Mouse (Mus musculus) naive thymus-derived CD4-positive, alpha-beta T cell, adult 2 months (primary cell): ENCODE measurements around the gene Frmpd1.

Experiments
- DNase-seq: peaks from one replicate; pipeline ENCODE4 v3.0.0-alpha.2; 2011; ENCODE audit warnings: low read depth

The Frmpd1 gene

DNA sequence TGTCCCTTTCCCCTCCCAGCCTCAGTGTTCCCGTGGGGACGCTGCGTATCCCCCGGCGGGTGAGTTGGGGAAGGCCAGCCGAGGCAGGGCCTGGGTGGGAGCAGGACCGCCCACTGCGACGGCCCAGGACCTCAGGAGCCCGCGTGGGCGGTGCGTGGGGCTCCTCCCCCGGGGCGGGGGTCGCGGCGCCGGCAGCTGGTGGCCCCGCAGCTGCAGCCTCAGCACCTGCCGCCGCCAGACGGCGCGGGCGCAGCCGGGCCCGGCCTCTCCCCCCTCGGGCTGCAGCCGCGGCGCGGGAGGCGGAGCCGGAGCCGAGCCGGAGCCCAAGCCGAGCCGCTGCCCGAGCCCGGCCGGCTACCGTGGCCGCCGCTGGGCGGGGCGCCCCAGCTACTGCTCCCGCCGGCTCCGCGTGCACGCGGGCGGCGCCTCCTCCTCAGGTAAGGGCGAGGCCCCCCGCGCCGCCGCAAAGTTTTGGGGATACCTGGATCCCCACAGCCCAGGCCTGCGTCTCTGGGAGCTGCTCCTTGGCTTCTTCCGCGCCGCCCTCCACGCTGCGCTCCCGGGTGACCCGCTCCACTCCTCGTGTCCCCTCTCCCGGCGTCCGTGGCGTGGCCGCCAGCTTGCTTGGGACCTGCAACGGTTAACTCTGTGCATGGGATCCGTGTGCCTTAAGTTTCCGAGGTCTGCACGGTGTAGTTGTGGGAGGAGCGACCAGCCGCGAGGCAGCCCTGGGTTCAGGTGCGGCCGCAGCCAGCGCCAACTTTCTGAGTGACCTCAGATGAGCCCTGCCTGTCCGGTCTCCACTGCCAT lies at the start of gene Frmpd1:
Gene Frmpd1 (plus strand): TSS at position 355 of the 810 bp plus-strand sequence.
- DNase-seq, result no peak

DNA sequence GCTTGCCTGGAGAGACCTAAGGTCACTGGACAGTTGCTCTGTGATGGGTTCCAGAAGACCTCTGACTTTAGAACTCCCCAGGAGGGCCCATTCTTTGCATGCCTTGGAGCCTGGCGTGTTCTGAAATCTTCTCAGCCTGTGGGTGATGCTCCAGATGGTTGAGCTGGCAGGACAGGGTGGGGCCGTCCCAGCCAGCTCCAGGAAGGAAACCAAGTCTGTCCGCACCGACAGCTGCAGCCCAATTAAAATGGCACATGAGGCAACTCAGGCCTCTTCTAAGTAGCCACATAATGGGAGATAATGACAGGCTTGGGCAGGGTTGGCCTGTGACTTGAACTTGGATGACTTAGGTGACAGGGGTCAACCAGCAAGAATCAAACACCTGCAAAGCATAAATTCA lies 47.0 kb upstream of the Frmpd1 start:
- DNase-seq, result no peak

DNA sequence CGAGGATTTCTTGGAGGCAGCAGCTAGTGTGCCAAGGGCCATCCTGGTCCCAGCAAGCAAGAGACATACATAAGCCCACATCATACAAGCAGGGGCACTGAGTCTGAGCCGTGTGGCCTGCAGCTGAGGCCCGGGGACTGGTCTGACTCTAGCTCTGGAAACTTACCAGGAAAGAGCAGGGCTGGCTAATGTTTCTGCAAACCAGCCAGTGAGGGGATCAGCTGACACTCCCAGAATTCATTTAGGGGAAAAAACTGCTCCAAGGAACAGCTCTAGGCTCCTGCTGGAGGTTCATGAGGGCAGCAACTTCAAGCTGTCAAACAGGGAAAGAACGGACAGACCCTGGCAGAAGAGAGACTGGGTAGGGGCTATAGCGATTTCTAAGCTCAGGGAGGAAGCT lies 42.8 kb upstream of the Frmpd1 start:
- DNase-seq, result no peak

DNA sequence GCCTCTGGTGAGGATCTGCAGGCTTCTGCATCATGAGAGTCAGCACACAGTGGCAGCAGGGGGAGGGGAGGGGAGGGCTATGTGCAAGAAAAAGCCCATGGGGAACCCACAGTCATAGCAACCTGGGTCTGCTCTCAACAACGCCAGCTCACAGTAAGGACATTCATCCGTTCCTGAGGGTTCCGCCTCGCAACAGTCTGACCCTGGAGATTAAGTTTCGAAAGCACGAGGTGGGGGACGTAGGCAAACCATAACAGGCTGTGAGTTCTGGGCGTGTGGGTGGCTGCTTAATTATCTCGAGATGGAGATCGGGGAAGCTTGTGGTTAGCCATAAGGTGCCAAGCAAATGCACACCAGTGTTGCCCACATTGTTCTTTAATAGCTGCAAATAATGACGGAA lies 42.3 kb upstream of the Frmpd1 start:
- no peak for DNase-seq

DNA sequence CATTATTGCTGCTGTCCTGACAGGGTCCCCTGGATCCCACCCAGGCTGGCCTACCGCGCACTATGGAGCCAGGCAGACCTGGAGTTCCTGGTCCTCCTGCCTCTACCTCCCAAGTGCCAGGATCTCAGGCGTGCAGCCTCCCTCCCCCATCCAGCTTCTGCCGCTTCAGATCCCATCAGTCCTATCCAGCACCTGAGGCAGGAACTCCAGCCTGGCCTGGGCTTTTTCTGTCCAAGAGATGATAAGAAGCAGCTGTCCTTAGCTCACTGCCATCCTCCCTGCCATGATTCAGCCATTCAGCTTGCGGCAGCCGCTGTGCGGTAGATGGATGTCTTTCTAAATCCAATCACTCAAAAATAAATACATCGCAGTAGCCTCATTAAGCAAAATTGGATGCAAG lies 41.7 kb upstream of the Frmpd1 start:
- no peak for DNase-seq

DNA sequence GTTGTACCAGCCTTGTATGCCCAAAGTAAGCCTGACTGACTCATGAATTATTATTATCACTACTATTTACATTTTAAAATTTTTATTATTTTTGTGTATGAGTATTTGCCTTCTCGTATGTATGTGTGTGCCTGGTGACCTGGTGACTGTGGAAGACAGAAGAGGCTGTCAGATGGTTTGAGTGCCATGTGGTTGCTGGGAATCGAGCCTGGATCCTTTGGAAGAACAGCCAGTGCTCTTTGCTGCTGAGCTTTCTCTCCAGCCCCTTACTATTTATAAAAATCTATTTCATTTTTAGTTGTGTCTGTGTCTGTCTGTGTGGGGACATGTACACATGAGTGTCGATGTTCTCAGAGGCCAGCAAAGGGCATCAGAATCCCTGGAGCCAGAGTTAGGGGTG lies 28.2 kb upstream of the Frmpd1 start:
- no peak for DNase-seq

DNA sequence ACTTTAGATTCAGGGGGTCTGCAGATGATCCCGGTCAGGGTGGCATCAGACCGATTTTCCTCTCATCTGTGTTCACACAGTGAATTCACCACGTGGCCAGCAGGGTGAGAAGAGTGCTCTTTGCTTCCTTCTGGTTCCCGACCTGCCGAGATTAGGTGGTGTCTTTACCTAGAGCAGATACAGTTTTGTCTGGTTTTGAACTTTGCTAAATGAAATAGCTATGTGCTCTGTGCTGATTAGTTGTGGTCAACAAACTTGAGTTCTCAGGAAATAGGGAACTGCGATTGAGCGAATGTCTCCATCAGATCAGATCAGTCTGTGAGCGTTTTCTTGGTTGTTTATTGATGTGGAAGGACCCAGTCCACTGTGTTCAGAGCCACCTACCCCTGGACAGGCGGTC lies 26.1 kb upstream of the Frmpd1 start:
- no peak for DNase-seq

DNA sequence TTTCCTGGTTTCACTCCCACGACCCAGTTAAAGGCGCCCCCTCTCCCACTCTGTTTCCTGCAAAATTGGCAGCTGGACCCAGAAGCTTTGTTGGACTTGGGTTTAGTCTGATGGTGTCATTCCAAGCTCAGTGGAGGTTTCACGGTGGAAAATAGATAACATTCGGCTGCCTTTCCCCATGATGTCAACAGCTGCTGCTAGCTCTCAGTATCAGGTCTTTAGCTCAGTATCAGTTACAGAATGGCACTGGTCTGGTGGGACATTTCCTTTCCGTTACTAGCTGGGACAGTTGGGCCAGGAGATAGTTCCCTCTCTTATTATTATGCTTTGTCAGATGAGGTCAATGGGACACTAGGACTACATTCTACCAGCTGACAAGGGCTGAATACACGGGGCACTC lies 23.9 kb upstream of the Frmpd1 start:
- no peak for DNase-seq

DNA sequence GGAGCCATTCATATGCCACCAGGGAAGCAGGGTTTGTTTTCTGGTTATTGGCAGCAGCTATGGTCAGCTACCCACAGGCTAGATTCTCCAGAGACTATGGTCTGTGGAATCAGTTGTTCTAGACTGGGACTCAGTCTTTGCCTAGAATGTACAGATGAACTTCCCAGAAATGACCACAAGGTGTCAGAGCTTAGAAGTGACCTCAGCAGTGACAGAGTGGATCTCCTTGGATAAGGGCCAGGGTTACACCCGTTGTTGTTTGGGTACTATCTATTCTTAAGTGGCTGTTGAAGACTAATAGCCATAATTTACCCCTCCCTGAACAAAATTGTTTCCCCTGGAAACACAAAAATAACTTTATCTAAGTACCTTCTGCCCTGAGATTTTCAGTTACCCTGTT lies 21.0 kb upstream of the Frmpd1 start:
- DNase-seq, result peak; percentile 12

DNA sequence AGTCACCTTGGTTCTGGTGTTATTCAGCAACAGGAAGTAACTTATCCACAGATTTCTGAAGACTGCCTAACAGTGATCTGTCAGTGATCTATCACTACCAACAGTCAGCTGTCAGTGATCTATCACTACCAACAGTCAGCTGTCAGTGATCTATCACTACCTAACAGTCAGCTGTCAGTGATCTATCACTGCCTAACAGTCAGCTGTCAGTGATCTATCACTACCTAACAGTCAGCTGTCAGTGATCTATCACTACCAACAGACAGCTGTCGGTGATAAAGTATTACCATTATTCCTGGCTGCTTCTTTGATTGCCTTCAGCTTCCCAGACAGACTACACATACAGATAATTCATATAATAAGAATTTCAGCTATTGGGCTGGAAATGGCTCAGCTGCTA lies 19.2 kb upstream of the Frmpd1 start:
- DNase-seq, result no peak

DNA sequence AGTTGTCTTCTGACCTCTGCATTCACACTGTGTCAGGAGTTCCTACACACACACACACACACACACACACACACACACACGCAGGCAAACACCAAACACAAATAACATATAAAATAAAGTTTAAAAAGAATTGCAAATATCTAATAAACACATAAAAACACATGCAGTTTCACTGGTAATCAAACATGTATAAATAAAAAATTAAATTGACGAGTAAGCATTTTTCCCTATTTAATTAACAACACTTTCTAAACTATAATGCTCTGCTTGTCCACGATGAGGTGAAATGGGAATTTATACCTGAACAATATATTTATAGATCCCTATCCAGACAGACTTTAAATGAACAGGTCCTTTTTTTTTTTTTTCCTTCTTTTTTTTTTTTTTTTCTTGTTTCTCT lies 18.7 kb upstream of the Frmpd1 start:
- no peak for DNase-seq

DNA sequence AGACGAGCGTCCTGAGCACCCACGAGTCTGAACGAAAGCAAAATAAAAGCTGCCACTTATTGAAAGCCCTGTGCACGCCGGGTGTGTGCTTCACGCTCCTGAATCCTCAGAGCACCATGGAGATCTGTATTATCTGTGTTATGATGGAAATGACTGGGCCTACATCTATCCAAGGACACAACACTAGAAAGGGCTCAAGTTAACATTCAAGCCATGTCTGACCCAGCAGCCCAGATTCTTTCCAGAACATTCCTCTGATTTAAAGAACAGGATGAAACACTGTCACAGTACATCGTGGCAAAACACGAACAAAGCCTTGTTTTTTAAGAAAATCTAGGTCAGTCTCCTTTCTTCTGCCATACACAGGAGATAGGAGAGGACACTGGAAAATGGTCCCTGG lies 13.3 kb upstream of the Frmpd1 start:
- no peak for DNase-seq

DNA sequence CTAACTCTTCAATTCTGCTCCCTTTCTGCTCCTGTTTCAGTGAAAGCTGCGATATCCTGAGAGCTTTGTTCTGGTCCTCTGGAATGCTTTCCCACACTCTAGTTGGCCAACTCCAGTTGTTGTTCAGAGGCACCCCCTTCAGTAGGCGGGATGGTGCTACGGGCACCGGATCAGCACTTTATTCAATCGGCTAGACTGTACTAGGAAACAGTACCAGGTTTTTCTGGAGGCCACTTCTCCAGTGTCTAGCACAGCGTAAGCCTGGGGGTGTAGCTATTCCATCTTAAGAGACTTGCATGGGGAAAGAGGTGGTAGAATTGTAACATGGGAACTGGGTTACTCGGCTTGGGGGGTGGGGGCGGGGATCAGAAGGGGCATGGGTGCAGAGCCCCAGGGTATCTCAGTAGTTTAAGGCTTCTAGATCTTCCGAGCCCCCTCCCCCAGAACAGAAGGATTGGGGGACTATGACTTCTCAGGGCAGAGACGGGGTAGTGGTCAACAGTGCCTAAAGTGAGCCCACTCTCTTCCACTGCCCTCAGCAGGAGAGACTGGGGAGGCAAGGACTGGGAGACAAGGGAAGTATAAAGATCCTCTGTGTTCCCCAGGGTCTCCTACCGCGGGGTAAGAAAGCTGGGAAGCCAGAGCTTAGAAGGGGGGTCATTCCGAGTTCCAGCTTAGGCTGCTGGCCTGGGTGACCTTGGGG lies 706 bp upstream of the Frmpd1 start:
- DNase-seq, result no peak

DNA sequence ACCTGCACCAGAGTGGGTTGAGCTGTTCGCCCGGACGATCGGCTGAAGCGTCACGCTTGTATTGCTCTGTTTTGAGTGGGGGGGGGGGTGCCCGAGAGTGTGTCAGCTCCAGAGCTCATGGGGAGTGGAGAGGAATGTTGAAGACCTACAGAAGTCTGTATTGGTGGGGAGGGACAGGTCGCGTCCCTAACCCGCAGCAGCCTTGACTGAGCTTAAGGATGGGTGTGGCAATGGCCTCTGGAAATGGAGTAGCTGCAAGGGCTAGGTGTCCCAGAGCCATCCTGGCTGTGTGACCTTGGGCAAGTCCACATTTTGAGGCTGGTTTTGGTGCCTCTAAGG lies 625 bp downstream of the Frmpd1 start:
- DNase-seq, result no peak

DNA sequence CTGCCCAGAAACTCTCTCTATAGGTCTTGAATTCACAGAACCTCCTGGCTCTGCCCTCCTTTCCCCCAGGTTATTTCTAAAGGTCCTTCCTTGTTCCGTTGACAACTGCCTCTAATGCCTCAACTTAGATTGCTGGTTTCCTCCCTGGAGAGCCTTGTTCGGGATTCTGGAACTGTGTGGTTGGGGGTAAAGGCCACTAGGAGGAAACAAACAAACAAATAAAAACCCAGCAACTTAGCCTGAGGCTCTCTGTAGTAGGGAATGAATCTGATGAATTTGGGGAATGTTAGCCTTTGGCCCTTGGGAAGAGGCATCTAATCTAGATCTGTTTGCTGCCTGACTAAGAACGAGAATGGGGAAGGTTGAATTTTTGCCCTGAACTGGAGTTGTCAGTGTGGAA lies 13.6 kb downstream of the Frmpd1 start:
- DNase-seq, result no peak

DNA sequence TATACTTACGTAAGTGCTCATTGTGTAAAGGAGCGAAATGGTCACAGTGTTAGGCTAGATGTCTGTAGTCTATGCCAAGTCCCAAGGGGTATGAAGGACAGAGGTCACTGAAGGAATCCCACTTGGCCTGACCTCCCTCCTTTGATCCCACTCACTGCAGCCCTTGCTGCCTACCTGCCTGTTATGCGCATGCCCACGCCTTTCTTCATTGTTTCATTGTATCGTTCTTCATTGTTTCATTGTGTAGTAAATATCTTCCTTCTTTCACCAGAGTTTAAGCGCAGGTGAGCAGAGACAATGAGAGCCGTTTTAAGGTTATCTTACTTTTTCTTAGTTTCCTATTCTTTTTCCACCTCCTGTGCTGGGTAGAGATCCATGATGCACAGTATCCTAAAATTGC lies 18.6 kb downstream of the Frmpd1 start:
- no peak for DNase-seq

DNA sequence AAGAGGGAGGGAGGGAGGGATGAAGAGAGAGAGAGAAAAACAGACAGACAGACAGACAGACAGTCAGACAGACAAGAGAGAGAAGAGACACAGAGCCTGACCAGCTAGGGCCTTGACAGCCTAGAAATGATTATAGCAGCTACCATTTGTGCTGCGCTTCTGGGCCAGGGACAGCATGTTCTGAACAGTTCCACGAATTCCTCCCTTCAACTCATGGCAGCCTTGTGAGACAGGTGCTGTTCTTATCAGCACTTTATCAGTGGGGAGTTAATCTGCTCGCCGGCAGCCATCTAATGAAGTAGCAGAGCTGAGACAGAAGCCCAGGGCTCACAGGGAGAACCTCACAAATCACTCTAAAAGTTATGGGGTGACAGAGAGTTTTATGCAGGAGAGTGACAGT lies 22.8 kb downstream of the Frmpd1 start:
- no peak for DNase-seq

DNA sequence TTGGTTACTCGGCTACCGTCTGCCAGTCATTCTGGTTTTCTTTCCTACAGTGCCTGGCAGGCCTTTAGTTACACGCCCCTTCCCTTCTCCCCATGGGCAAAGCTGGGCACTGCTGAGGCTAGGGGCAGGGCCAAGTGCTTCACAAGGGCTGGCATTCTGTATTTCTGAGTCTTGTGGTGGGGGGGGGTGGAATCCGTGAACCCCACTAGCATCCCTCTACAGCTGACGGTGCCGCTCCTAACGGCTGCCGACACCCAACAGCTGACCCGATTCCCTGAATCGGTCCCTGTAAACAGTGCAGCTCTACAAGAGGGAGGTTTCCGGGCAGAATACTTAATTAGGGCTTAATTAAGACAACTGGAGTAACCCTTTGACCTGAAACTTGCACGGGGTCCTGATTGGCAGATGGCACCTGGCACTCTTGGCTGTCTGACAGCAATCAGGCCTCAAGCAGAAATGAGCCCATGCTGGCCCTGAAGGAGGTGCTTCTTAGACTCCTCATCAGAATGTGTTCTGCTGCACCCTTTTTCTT lies 24.2 kb downstream of the Frmpd1 start:
- DNase-seq, result no peak

DNA sequence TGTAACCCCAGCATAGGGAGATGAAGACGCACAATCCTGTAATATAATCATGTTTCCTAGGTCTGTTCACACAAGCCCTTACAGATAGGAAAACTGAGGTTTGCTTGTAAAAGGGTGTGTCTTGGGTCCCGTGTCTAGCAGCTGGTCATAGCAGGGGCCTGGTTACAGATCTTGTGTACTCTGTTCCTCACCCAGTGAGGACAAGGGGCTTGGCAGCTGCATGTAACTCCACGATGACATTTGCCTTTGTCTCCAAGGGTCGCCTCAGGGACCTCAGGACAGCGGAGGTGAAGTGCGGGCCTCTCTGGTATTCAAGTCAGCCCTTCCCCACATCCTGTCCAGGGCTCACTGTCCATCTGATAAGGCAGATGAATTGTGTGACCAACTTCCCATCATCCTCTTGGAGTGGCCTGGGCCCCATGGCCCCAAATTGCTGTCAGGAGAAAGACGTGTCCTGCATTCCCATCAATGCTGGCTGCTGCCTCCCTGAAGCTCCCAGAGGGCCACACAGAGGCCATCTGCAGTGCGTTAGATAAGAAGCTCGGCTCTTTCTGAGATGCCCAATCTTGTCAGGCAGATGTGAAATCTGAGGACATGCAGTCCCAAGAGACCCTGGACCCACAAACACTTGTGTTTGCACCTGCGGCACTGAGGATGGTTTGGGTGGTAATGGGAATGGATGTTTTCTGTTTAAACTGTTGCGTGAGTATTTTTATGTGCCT lies 27.8 kb downstream of the Frmpd1 start:
- DNase-seq, result no peak

DNA sequence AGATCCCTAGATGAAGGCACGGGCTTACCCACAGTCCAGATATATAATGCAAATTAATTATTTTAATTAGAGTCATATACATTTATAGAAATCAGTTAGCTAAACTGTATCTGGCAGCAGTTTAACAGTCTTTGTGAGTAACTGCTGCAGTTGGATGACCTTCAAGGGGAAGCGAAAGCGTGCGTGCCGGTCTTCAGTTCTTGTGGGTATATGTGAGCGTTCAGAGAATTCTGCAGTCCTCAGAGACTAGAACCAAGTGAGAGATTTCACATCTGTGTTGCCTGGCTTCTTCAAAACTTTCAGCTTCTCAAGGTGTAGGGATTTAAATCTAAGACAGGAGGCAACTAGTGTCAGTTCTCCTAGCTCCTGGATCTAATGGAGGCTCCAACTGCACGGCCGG lies 35.3 kb downstream of the Frmpd1 start:
- DNase-seq, result no peak

DNA sequence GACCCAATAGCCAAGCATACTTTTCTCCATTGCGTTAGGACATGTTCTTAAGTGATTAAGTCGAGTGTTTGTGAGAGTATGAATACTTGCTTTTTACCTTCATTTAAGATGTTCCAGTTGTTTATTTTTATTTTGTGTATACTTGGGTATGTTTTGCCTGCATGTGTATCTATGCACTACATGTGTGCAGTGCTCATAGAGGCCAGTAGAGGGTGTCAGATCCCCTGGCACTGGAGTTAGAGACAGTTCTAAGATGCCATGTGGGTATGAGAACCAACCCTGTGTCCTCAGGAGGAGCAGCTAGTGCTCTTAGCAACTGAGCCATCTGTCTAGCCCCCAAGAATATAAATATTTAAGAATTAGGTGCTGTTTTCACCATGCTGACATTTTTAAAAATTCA lies 37.7 kb downstream of the Frmpd1 start:
- no peak for DNase-seq

DNA sequence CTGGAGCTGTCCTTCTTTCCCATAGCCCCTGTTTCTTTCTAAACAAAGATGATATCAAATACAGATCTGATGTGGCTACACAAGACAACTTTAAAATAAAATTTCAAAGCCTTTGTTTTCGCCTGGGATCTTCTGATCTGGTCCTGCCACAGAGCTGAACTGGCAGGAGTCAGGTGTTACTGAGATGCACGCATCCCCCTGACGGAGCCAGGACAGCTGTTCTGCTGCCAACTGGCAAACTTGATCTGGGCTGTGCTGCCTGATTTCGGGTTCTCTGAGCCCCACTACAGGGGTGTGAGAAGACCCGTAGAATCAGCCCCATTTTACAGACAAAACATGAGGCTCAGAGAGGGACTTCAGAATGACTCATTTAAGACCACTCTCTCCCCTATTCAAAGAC lies 45.6 kb downstream of the Frmpd1 start:
- no peak for DNase-seq

DNA sequence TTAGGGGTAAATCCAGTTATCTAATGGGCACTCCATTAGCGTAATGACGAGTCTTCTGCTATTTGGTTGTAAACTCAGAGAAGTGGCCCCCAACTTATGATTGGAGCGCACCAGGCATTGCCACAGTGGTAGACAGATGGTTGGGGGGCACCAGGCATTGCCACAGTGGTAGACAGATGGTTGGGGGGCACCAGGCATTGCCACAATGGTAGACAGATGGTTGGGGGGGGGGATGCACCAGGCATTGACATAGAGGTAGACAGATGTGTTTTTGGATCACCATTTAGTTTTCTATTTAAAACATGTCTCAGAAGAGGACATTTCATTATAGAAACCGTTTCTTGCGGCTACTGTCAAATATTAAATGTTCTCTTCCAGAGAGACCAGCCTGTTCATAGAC lies 53.6 kb downstream of the Frmpd1 start:
- DNase-seq, result no peak
